Comparison of ENCODE assay signal across 8 mouse cellular contexts in the genomic region with DNA sequence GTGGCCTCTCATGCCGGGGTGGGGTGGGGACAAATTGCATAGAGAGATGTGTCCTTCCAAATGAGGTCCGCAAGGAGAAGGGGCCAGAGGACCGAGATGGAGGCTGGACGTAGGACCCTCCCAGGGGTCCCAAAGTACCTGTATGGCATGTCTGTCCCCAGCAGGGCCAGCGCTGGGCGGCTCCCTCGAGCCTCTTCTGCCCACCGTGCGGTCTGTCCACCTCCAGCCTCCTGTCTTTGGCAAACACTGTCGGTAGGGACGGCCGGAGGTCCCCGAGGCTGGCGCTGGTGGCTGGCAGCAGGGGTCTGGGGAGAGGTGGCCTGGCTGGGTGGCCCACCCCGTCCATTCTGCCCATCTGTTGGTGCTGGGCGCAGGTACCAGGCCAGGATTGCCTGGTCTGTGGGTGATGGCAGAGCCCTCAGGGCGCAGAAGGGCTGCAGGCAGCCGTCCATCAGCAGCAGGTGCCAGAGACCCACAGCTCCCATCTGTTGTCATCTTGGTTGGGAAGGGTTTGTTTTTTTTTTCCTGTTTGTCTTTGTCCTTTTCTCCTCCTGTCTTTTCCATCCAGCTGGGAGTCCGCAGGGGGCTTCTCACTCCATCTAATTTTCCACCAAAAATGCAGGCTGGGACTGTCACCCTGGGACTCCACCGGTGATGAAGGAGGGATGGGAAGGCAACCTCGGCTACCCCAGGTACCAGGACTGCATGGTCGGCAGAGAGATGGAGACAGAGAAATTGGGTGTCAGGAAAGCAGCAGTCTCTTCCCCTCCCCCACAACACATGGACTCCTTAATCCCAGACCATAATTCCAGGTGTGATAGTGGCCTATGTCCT. TPM values are rescaled to one million over a fixed set of nuclear protein-coding genes. Genes with fewer than 3 reads are reported as not detected.
DNase-seq lines count a peak whose midpoint lies in the region; ATAC-seq and TF ChIP-seq lines count a peak whose summit lies in the region.
"Had no signal": no experiment of that assay in that cellular context is flagged by ENCODE, and none has a peak within 500 bp of the region (broad histone marks: within the 10 kb centered on the region; RNA-seq: fewer than 3 reads in every experiment).

No protein-coding gene starts in this region.

- H3K4me1 ChIP-seq in E14TG2a.4 (replicated peaks; ENCODE audit: low read depth, low read length) (peaks cover 96% of the 10 kb centered on the region), ES-Bruce4 (ENCODE audit: control insufficient read depth, insufficient read depth, low read length) (peaks cover 6% of the 10 kb centered on the region)
- H3K4me1 ChIP-seq in embryonic facial prominence, embryonic 13.5 days: peaks cover 53% of the 10 kb centered on the region
- H3K4me1 ChIP-seq in limb, embryonic 11.5 days (ENCODE audit: control insufficient read depth, insufficient read depth, low read length): peaks cover 32% of the 10 kb centered on the region

- no peak overlapping the region for H3K4me2 ChIP-seq in embryonic facial prominence, embryonic 13.5 days
- H3K4me2 ChIP-seq in limb, embryonic 11.5 days (ENCODE audit: low read depth, severe bottlenecking): peak overlapping the region; percentile 24

- no peak for TF ChIP-seq EP300 in ES-Bruce4 (IDR thresholded peaks at IDR 0.05; ENCODE audit: insufficient read depth, low read depth, low read length)

- no peak for ATAC-seq in embryonic facial prominence, embryonic 13.5 days (ENCODE audit: insufficient number of reproducible peaks, insufficient read depth, low FRiP score, low TSS enrichment, low read depth)
- ATAC-seq in limb, embryonic 11.5 days (ENCODE audit: insufficient number of reproducible peaks, low FRiP score, low TSS enrichment, low read depth): no peak
- ATAC-seq in monocyte, adult 5-6 weeks (replicated peaks; ENCODE audit: insufficient number of reproducible peaks, low FRiP score, low TSS enrichment, poor library complexity, severe bottlenecking): no peak

- H3K4me3 ChIP-seq in E14TG2a.4 (replicated peaks; ENCODE audit: low read length): peak overlapping the region; percentile 77
- H3K4me3 ChIP-seq in ES-Bruce4 (ENCODE audit: low read depth, low read length): peak overlapping the region; percentile 35
- H3K4me3 ChIP-seq in embryonic facial prominence, embryonic 13.5 days: no peak overlapping the region
- H3K4me3 ChIP-seq in limb, embryonic 11.5 days (ENCODE audit: low read depth, low read length): peak overlapping the region; percentile 1; the same call in 1 of the 2 replicates

- TF ChIP-seq POLR2A in ES-Bruce4 (IDR thresholded peaks at IDR 0.05; ENCODE audit: insufficient read depth, low read length): no peak

- H3K36me3 ChIP-seq in E14TG2a.4 (ENCODE audit: insufficient read depth, low read length) (peaks cover 18% of the 10 kb centered on the region), ES-Bruce4 (ENCODE audit: control insufficient read depth, insufficient read depth, low read length, poor library complexity, severe bottlenecking) (no peaks in the 10 kb centered on the region)
- peaks cover 61% of the 10 kb centered on the region for H3K36me3 ChIP-seq in embryonic facial prominence, embryonic 13.5 days
- H3K36me3 ChIP-seq in limb, embryonic 11.5 days (ENCODE audit: control insufficient read depth, insufficient read depth, low read length): peaks cover 13% of the 10 kb centered on the region; the same call in 1 of the 2 replicates

- H3K27me3 ChIP-seq in E14TG2a.4 (ENCODE audit: insufficient read depth, low read length) (no peaks in the 10 kb centered on the region), ES-Bruce4 (ENCODE audit: control insufficient read depth, insufficient read depth, low read length, poor library complexity, severe bottlenecking) (no peaks in the 10 kb centered on the region)
- H3K27me3 ChIP-seq in embryonic facial prominence, embryonic 13.5 days: no peaks in the 10 kb centered on the region; the same call in 1 of the 2 replicates
- peaks cover 4% of the 10 kb centered on the region; the same call in 1 of the 2 replicates for H3K27me3 ChIP-seq in limb, embryonic 11.5 days (ENCODE audit: control insufficient read depth, insufficient read depth, low read length)

- WGBS in embryonic facial prominence, embryonic 13.5 days: 55% methylated on average over 22 of the region's 22 CpGs
- WGBS in limb, embryonic 11.5 days: 49% methylated on average over 22 of the region's 22 CpGs

- no peak for DNase-seq in limb, embryonic 11.5 days (ENCODE audit: low spot score)
- no peak for DNase-seq in urinary bladder, postnatal 4 days (ENCODE audit: low spot score in 2 of 2)
- DNase-seq in thymus, adult 18-20 months: no peak

- no peak for TF ChIP-seq CTCF in E14TG2a.4 (conservative IDR thresholded peaks at IDR 0.05; ENCODE audit: low read length)
- TF ChIP-seq CTCF in ES-Bruce4 (IDR thresholded peaks at IDR 0.05; ENCODE audit: low read depth, low read length): no peak

- peak overlapping the region; percentile 2 for H3K27ac ChIP-seq in ES-Bruce4 (ENCODE audit: insufficient read depth, low read length)
- H3K27ac ChIP-seq in embryonic facial prominence, embryonic 13.5 days: peak overlapping the region; percentile 96
- H3K27ac ChIP-seq in limb, embryonic 11.5 days (replicated peaks; ENCODE audit: low read depth, low read length): 0 out of 2 replicates have a peak overlapping the region, but pooled peaks have one; percentile 2
- H3K27ac ChIP-seq: liver, embryonic 14.5 days had no signal

- H3K9me3 ChIP-seq in E14TG2a.4 (ENCODE audit: low read length) (no peaks in the 10 kb centered on the region), ES-Bruce4 (replicated peaks; ENCODE audit: control insufficient read depth, insufficient read depth, low read length, poor library complexity, severe bottlenecking) (no peaks in the 10 kb centered on the region)
- no peaks in the 10 kb centered on the region for H3K9me3 ChIP-seq in embryonic facial prominence, embryonic 13.5 days
- H3K9me3 ChIP-seq in limb, embryonic 11.5 days (ENCODE audit: control insufficient read depth, low read length): no peaks in the 10 kb centered on the region

- H3K9ac ChIP-seq in ES-Bruce4 (ENCODE audit: low read depth, poor library complexity, severe bottlenecking): peak overlapping the region; percentile 39
- H3K9ac ChIP-seq in embryonic facial prominence, embryonic 13.5 days: 0 out of 2 replicates have a peak overlapping the region, but pooled peaks have one; percentile 51
- no peak overlapping the region; the same call in 1 of the 2 replicates for H3K9ac ChIP-seq in limb, embryonic 11.5 days (ENCODE audit: low read length)
- H3K9ac ChIP-seq: liver, embryonic 14.5 days had no signal

RNA-seq across cellular contexts. Expression of a gene that starts 7.7 kb away (rescaled TPM):
- 4.8 and 5.3 TPM in 2 replicates for polyA plus RNA-seq in ES-Bruce4 (2011; ENCODE audit: insufficient read depth, insufficient read length, low read depth, missing spikeins)
- 3.1 and 7.1 TPM in 2 replicates for polyA plus RNA-seq in embryonic facial prominence, embryonic 13.5 days (2015; fragmentation: Nextera tagmentation; extraction: Ambion mirVana)
- 3.4 and 3.5 TPM in 2 replicates for polyA plus RNA-seq in limb, embryonic 11.5 days (2014; fragmentation: Nextera tagmentation; extraction: Ambion mirVana)
- total RNA-seq in monocyte, adult 5-6 weeks (2017): 3.9 to 7.9 TPM (median 6.3 TPM) in 3 replicates

RNA-seq across cellular contexts. Expression of a gene that starts 11.8 kb away (rescaled TPM):
- polyA plus RNA-seq in ES-Bruce4 (2011; ENCODE audit: insufficient read depth, insufficient read length, low read depth, missing spikeins): 1.1 TPM in 1 of 2 replicates, not detected in the other
- 1.2 and 1.5 TPM in 2 replicates for polyA plus RNA-seq in embryonic facial prominence, embryonic 13.5 days (2015; fragmentation: Nextera tagmentation; extraction: Ambion mirVana)
- polyA plus RNA-seq in limb, embryonic 11.5 days (2014; fragmentation: Nextera tagmentation; extraction: Ambion mirVana): 0.40 and 1.0 TPM in 2 replicates
- not detected in 3 replicates for total RNA-seq in monocyte, adult 5-6 weeks (2017)

RNA-seq across cellular contexts. Expression of a gene that starts 16.3 kb away (rescaled TPM):
- polyA plus RNA-seq in ES-Bruce4 (2011; ENCODE audit: insufficient read depth, insufficient read length, low read depth, missing spikeins): 1.5 TPM in 1 of 2 replicates, not detected in the other
- polyA plus RNA-seq in embryonic facial prominence, embryonic 13.5 days (2015; fragmentation: Nextera tagmentation; extraction: Ambion mirVana): 4.1 and 5.0 TPM in 2 replicates
- polyA plus RNA-seq in limb, embryonic 11.5 days (2014; fragmentation: Nextera tagmentation; extraction: Ambion mirVana): 2.1 and 2.8 TPM in 2 replicates
- total RNA-seq in monocyte, adult 5-6 weeks (2017): 2.3 to 3.7 TPM in 2 of 3 replicates, not detected in the other

RNA-seq across cellular contexts. Expression of a gene that starts 16.4 kb away (rescaled TPM):
- 52.9 and 70.3 TPM in 2 replicates for polyA plus RNA-seq in ES-Bruce4 (2011; ENCODE audit: insufficient read depth, insufficient read length, low read depth, missing spikeins)
- 67.8 and 71.8 TPM in 2 replicates for polyA plus RNA-seq in embryonic facial prominence, embryonic 13.5 days (2015; fragmentation: Nextera tagmentation; extraction: Ambion mirVana)
- 53.7 and 55.7 TPM in 2 replicates for polyA plus RNA-seq in limb, embryonic 11.5 days (2014; fragmentation: Nextera tagmentation; extraction: Ambion mirVana)
- 18.6 to 22.3 TPM (median 20.9 TPM) in 3 replicates for total RNA-seq in monocyte, adult 5-6 weeks (2017)

RNA-seq across cellular contexts. Expression of a gene that starts 22.3 kb away (rescaled TPM):
- 47.8 and 51.4 TPM in 2 replicates for polyA plus RNA-seq in ES-Bruce4 (2011; ENCODE audit: insufficient read depth, insufficient read length, low read depth, missing spikeins)
- polyA plus RNA-seq in embryonic facial prominence, embryonic 13.5 days (2015; fragmentation: Nextera tagmentation; extraction: Ambion mirVana): 102 and 119 TPM in 2 replicates
- 107 and 119 TPM in 2 replicates for polyA plus RNA-seq in limb, embryonic 11.5 days (2014; fragmentation: Nextera tagmentation; extraction: Ambion mirVana)
- total RNA-seq in monocyte, adult 5-6 weeks (2017): 8.2 to 12.9 TPM (median 11.7 TPM) in 3 replicates

Comparison
In these comparisons a context has a peak if more than half of its experiments do, and no peak if none do; other contexts are left out.
1. H3K27ac ChIP-seq: peak in every context shown above with its lines; median percentile 96 in embryonic facial prominence, embryonic 13.5 days; 2 in ES-Bruce4; 2 in limb, embryonic 11.5 days.